Mouse (Mus musculus): ENCODE data around the gene Gm15140. TPM values are rescaled to one million over a fixed set of nuclear protein-coding genes. Genes with fewer than 3 reads are reported as not detected.

Gm15140 gene
- not detected in 2 replicates for polyA plus RNA-seq (2012; rRNA removed)

GRCm38 (mm10) chrX:154120585-154120984 lies at the start of gene Gm15140:
TSS of gene Gm15140 (minus strand) at chrX:154120685.

Other genes with a start within 250 kb of the Gm15140 start
- not detected in 2 replicates for gene Samt1, start 108.0 kb downstream of the Gm15140 start, polyA plus RNA-seq (2012; rRNA removed)
- gene 4921511M17Rik, start 86.9 kb downstream of the Gm15140 start, polyA plus RNA-seq (2012; rRNA removed) = not detected in 2 replicates
- not detected in 2 replicates for gene Gm10057, start 65.6 kb downstream of the Gm15140 start, polyA plus RNA-seq (2012; rRNA removed)
- gene 4930524N10Rik, start 222.7 kb upstream of the Gm15140 start, polyA plus RNA-seq (2012; rRNA removed) = not detected in 2 replicates